Mouse (Mus musculus): Measurements from ENCODE around the gene Abcb10. TPM values are rescaled to one million over a fixed set of nuclear protein-coding genes. Genes with fewer than 3 reads are reported as not detected.
A peak's percentile ranks its signal among the peaks of the same experiment; 100 is the strongest.
"Not testable (repeated sequence)": the region's sequence is repeated elsewhere in the genome, so short reads cannot be mapped to it uniquely, and the experiment has no call there.

Abcb10 gene
- polyA plus RNA-seq, 1 experiment from 2014 or later, result 11.8 TPM

GRCm38 (mm10) chr8:123978166-123978838 lies 4.6 kb downstream of the Abcb10 start:
- Histone ChIP-seq H3K36me3 (no peaks in the 10 kb centered on the region), H3K9me3 (no peaks in the 10 kb centered on the region), H3K4me2 (no peak overlapping the region), H3K27me3 (no peaks in the 10 kb centered on the region), H3K4me1 (replicated peaks) (peaks cover 25% of the 10 kb centered on the region), H3K4me3 (no peak overlapping the region), H3K9ac (peak overlapping the region; percentile 19; the same call in 1 of the 2 replicates), H3K27ac (no peak overlapping the region)
- ATAC-seq (ENCODE audit: low FRiP score), result no peak
- WGBS, result 73% methylated on average over 14 of the region's 14 CpGs

GRCm38 (mm10) chr8:123977499-123977898 lies 5.4 kb downstream of the Abcb10 start:
- H3K4me2 ChIP-seq, result no peak overlapping the region
- H3K27ac ChIP-seq, result no peak overlapping the region
- peaks cover 22% of the 10 kb centered on the region for H3K4me1 ChIP-seq (replicated peaks)
- no peak for ATAC-seq (ENCODE audit: low FRiP score)
- no peak overlapping the region for H3K9ac ChIP-seq
- WGBS, result 92% methylated on average over 4 of the region's 4 CpGs
- no peaks in the 10 kb centered on the region for H3K27me3 ChIP-seq
- no peaks in the 10 kb centered on the region for H3K9me3 ChIP-seq
- no peak overlapping the region for H3K4me3 ChIP-seq
- no peaks in the 10 kb centered on the region for H3K36me3 ChIP-seq

GRCm38 (mm10) chr8:123973495-123973894 lies 9.4 kb downstream of the Abcb10 start:
- H3K9ac ChIP-seq, result no peak overlapping the region
- H3K27me3 ChIP-seq, result no peaks in the 10 kb centered on the region
- no peak overlapping the region for H3K27ac ChIP-seq
- no peak for ATAC-seq (ENCODE audit: low FRiP score)
- H3K4me3 ChIP-seq, result no peak overlapping the region
- 85% methylated on average over 1 of the region's 1 CpGs for WGBS
- no peaks in the 10 kb centered on the region for H3K9me3 ChIP-seq
- peaks cover 13% of the 10 kb centered on the region for H3K36me3 ChIP-seq
- H3K4me1 ChIP-seq (replicated peaks), result no peaks in the 10 kb centered on the region
- no peak overlapping the region for H3K4me2 ChIP-seq

- peaks cover 52% of the 10 kb centered on the region for H3K36me3 ChIP-seq
- H3K27me3 ChIP-seq, result no peaks in the 10 kb centered on the region
- ATAC-seq (ENCODE audit: low FRiP score), result no peak
- H3K9me3 ChIP-seq, result no peaks in the 10 kb centered on the region
- no peak overlapping the region for H3K4me2 ChIP-seq
- no peak overlapping the region for H3K27ac ChIP-seq
- WGBS, result 65% methylated on average over 2 of the region's 2 CpGs
- no peak overlapping the region for H3K4me3 ChIP-seq
- no peak overlapping the region for H3K9ac ChIP-seq
- no peaks in the 10 kb centered on the region for H3K4me1 ChIP-seq (replicated peaks)
Observed at GRCm38 (mm10) chr8:123966896-123967295, 16.0 kb downstream of the Abcb10 start.

GRCm38 (mm10) chr8:123961371-123961770 lies 21.6 kb downstream of the Abcb10 start:
- Histone ChIP-seq H3K4me1 (replicated peaks) (no peaks in the 10 kb centered on the region), H3K9ac (no peak overlapping the region), H3K9me3 (no peaks in the 10 kb centered on the region), H3K4me3 (no peak overlapping the region), H3K4me2 (no peak overlapping the region), H3K27me3 (no peaks in the 10 kb centered on the region), H3K36me3 (peaks cover 78% of the 10 kb centered on the region), H3K27ac (no peak overlapping the region)
- WGBS, result 93% methylated on average over 1 of the region's 1 CpGs
- ATAC-seq (ENCODE audit: low FRiP score), result no peak

DNA sequence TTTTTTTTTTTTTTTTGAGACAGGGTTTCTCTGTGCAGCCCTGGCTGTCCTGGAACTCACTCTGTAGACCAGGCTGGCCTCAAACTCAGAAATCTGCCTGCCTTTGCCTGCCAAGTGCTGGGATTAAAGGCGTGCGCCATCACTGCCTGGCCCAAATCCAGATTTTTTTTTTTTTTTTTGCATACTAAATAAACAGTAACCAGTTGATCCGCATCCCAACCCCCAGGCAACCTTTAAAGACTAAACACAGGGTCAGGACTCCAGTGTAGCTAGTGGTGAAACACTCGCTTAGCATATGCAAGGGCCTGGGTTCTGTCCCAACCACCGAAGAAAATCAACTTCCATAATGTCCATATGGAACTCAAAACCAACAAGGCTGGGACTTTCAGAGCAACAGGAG lies 22.4 kb downstream of the Abcb10 start:
- H3K9me3 ChIP-seq; H3K9ac ChIP-seq; H3K27me3 ChIP-seq; ATAC-seq (ENCODE audit: low FRiP score); H3K4me1 ChIP-seq (replicated peaks); H3K4me3 ChIP-seq; H3K27ac ChIP-seq; H3K4me2 ChIP-seq: not testable (repeated sequence)
- H3K36me3 ChIP-seq, result peaks cover 72% of the 10 kb centered on the region
- 82% methylated on average over 5 of the region's 5 CpGs for WGBS

DNA sequence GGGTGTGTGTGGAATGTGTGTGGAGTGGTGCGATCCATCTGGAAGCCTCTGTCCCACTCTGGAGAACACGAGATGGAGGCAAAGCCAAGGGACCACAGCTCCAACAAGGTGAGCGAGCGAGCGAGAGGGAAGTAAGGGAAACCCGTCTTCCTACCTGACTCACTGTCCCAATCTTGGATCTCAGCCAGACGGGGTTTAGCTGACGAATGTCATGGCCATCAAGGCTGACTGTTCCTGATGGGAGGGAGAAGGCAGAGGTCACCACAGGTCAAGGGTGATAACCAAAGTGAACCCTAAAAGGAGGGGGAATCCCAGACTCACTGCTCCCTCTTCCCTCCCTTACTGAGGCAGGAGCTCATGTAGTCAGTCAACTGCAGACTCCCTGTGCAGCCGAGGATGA lies 22.9 kb downstream of the Abcb10 start:
- H3K9ac ChIP-seq, result no peak overlapping the region
- H3K4me2 ChIP-seq, result no peak overlapping the region
- WGBS, result 86% methylated on average over 9 of the region's 9 CpGs
- no peak overlapping the region for H3K4me3 ChIP-seq
- H3K36me3 ChIP-seq, result peaks cover 75% of the 10 kb centered on the region
- no peaks in the 10 kb centered on the region for H3K9me3 ChIP-seq
- no peaks in the 10 kb centered on the region for H3K27me3 ChIP-seq
- no peaks in the 10 kb centered on the region for H3K4me1 ChIP-seq (replicated peaks)
- no peak for ATAC-seq (ENCODE audit: low FRiP score)
- H3K27ac ChIP-seq, result no peak overlapping the region

DNA sequence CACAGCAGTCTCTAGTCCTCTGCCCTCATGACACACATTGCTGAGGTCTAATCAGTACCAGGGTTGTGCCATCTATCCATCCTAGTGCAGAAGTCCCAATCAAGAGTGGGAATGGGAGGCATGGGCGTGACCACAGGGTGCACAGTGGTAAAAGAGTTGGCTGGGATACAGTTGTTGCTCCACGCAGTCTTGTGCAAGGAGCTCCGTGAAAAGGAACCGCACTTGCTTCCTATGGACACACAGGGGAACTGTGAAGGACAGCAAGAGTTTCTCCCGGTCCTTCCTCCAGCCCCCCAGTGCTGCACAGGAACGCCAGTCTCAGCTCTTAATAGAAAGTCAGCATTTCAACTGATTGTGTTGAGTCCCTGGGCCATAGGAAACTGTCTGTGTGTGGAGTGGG lies 23.4 kb downstream of the Abcb10 start:
- no peak overlapping the region for H3K4me2 ChIP-seq
- H3K4me1 ChIP-seq (replicated peaks), result no peaks in the 10 kb centered on the region
- H3K9ac ChIP-seq, result no peak overlapping the region
- WGBS, result 94% methylated on average over 6 of the region's 6 CpGs
- H3K4me3 ChIP-seq, result no peak overlapping the region
- H3K27ac ChIP-seq, result no peak overlapping the region
- no peaks in the 10 kb centered on the region for H3K9me3 ChIP-seq
- H3K36me3 ChIP-seq, result peaks cover 76% of the 10 kb centered on the region
- ATAC-seq (ENCODE audit: low FRiP score), result no peak
- no peaks in the 10 kb centered on the region for H3K27me3 ChIP-seq

GRCm38 (mm10) chr8:123958130-123958529 lies 24.8 kb downstream of the Abcb10 start:
- Histone ChIP-seq H3K27ac (no peak overlapping the region), H3K36me3 (peaks cover 77% of the 10 kb centered on the region), H3K4me1 (replicated peaks) (no peaks in the 10 kb centered on the region), H3K27me3 (no peaks in the 10 kb centered on the region), H3K9ac (no peak overlapping the region), H3K4me3 (no peak overlapping the region), H3K4me2 (no peak overlapping the region), H3K9me3 (no peaks in the 10 kb centered on the region)
- WGBS, result 77% methylated on average over 17 of the region's 17 CpGs
- no peak for ATAC-seq (ENCODE audit: low FRiP score)

- Histone ChIP-seq H3K4me1 (replicated peaks) (peaks cover 8% of the 10 kb centered on the region), H3K9ac (no peak overlapping the region), H3K4me2 (no peak overlapping the region), H3K27ac (no peak overlapping the region), H3K27me3 (no peaks in the 10 kb centered on the region), H3K36me3 (peaks cover 53% of the 10 kb centered on the region), H3K4me3 (no peak overlapping the region), H3K9me3 (no peaks in the 10 kb centered on the region)
- no peak for ATAC-seq (ENCODE audit: low FRiP score)
- 95% methylated on average over 8 of the region's 8 CpGs for WGBS
Observed at GRCm38 (mm10) chr8:123954246-123954645, 28.7 kb downstream of the Abcb10 start.

GRCm38 (mm10) chr8:123953686-123954085 lies 29.2 kb downstream of the Abcb10 start:
- no peak for ATAC-seq (ENCODE audit: low FRiP score)
- Histone ChIP-seq H3K4me3 (no peak overlapping the region), H3K27me3 (no peaks in the 10 kb centered on the region), H3K4me2 (no peak overlapping the region), H3K4me1 (replicated peaks) (peaks cover 9% of the 10 kb centered on the region), H3K36me3 (peaks cover 48% of the 10 kb centered on the region), H3K9me3 (no peaks in the 10 kb centered on the region), H3K27ac (no peak overlapping the region), H3K9ac (no peak overlapping the region)
- 90% methylated on average over 8 of the region's 8 CpGs for WGBS

GRCm38 (mm10) chr8:123950077-123950802 lies 32.7 kb downstream of the Abcb10 start:
- Histone ChIP-seq H3K4me2 (peak overlapping the region; percentile 93), H3K9me3 (no peaks in the 10 kb centered on the region), H3K4me1 (replicated peaks) (peaks cover 16% of the 10 kb centered on the region), H3K36me3 (peaks cover 35% of the 10 kb centered on the region), H3K27me3 (no peaks in the 10 kb centered on the region), H3K27ac (peak overlapping the region; percentile 91; the same call in 1 of the 2 replicates), H3K9ac (peak overlapping the region; percentile 90), H3K4me3 (peak overlapping the region; percentile 97)
- no peak for ATAC-seq (ENCODE audit: low FRiP score)
- 34% methylated on average over 10 of the region's 10 CpGs for WGBS

DNA sequence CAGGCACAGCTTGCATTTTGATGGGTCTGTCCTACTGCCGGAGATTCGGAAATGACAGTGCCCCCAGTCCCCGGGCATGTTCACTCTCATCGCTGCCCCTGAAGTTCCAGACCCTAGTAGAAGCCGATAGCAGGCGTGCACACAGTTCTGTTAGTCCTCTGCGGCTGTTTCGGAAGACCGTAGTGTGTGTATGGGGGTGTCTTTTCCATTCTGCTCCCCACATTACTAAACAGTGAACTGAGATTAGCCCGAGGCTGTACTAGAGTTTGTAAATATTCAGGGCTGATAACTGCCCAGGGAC lies 33.3 kb downstream of the Abcb10 start:
- peak overlapping the region; percentile 97 for H3K4me3 ChIP-seq
- peaks cover 37% of the 10 kb centered on the region for H3K36me3 ChIP-seq
- peaks cover 16% of the 10 kb centered on the region for H3K4me1 ChIP-seq (replicated peaks)
- H3K9ac ChIP-seq, result peak overlapping the region; percentile 90
- H3K9me3 ChIP-seq, result no peaks in the 10 kb centered on the region
- WGBS, result 7% methylated on average over 10 of the region's 10 CpGs
- peak overlapping the region; percentile 91 for H3K27ac ChIP-seq
- H3K27me3 ChIP-seq, result no peaks in the 10 kb centered on the region
- peak; percentile 63; the same call in 1 of the 2 replicates for ATAC-seq (ENCODE audit: low FRiP score)
- peak overlapping the region; percentile 93 for H3K4me2 ChIP-seq

All from hindbrain, embryonic 13.5 days (tissue).